Mouse (Mus musculus): Measurements from ENCODE around the gene Pam16. TPM values are rescaled to one million over a fixed set of nuclear protein-coding genes. Genes with fewer than 3 reads are reported as not detected.

Gene Pam16
- polyA plus RNA-seq, 1 experiment from 2014 or later: 112 TPM

DNA sequence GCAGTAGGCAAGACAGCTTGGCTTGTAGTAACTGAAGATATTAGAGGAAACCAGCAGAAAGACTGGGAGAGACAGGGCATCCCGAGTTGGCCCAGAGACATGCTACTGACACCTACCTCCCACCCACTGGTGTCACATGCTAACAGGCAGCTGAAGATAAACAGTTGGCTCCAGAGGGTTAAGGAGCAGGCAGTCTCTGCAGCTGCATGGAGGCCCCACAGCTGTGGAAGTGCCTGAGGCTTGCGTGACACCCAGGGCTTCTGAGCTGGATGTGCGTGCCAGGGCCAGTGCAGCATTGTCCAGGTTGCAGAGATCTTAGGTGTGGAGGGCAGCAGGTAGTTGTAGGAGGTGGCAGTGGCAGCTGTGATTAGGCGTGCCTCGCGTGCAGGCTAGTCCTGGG is 2.3 kb upstream of the Pam16 start:
- H3K4me1 ChIP-seq: peaks cover 15% of the 10 kb centered on the region
- no peak for ATAC-seq (ENCODE audit: low FRiP score)
- H3K9ac ChIP-seq: no peak overlapping the region
- no peak overlapping the region for H3K27ac ChIP-seq
- 91% methylated on average over 6 of the region's 6 CpGs for WGBS
- no peaks in the 10 kb centered on the region for H3K27me3 ChIP-seq
- H3K36me3 ChIP-seq: peaks cover 14% of the 10 kb centered on the region
- no peak overlapping the region for H3K4me3 ChIP-seq
- no peak overlapping the region for H3K4me2 ChIP-seq (replicated peaks)
- no peaks in the 10 kb centered on the region for H3K9me3 ChIP-seq (replicated peaks)

DNA sequence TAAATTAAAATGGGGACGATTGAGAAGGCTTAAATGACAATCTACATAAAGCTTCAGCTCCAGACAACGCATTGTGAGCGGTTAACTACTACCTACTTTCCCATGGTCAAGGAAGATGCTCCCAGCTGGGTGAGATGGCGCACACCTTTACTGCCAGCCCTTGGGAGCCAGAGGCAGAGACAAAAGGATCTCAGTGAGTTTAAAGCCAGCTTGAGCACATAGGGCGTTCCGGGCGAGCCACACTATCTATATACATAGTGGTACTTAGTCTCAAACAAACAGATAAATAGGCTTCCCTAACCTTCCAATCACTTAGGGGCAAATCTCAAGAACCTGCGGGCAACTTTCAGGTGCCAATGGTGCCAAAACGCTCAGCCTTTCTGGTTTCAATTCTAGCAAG is 714 bp downstream of the Pam16 start:
- Histone ChIP-seq H3K4me2 (replicated peaks) (peak overlapping the region; percentile 63), H3K4me3 (peak overlapping the region; percentile 75), H3K9ac (peak overlapping the region; percentile 80), H3K36me3 (peaks cover 11% of the 10 kb centered on the region), H3K27me3 (no peaks in the 10 kb centered on the region), H3K4me1 (peaks cover 21% of the 10 kb centered on the region), H3K27ac (peak overlapping the region; percentile 86), H3K9me3 (replicated peaks) (no peaks in the 10 kb centered on the region)
- ATAC-seq (ENCODE audit: low FRiP score): no peak
- WGBS: 20% methylated on average over 9 of the region's 9 CpGs

DNA sequence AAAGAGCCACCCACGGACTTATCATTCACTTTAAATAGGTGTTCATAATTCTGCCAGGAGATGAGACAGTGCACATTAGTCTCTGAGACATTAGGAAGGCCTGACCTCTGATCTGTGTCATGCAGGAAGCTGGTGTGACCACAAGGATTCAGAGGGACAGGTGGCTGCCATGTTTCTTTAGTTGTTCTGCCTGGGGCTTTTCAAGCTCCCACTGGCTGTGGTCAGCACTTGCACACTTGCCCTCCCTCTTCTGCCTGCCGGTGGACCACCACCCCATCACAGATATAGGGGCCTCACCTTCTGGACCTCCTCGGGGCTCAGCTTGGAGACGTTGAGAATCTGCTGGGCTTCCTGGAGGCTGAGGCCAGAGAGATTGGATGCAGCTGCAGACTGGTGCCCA is 8.0 kb downstream of the Pam16 start:
- ATAC-seq (ENCODE audit: low FRiP score): no peak
- H3K4me2 ChIP-seq (replicated peaks): no peak overlapping the region
- WGBS: 92% methylated on average over 4 of the region's 4 CpGs

DNA sequence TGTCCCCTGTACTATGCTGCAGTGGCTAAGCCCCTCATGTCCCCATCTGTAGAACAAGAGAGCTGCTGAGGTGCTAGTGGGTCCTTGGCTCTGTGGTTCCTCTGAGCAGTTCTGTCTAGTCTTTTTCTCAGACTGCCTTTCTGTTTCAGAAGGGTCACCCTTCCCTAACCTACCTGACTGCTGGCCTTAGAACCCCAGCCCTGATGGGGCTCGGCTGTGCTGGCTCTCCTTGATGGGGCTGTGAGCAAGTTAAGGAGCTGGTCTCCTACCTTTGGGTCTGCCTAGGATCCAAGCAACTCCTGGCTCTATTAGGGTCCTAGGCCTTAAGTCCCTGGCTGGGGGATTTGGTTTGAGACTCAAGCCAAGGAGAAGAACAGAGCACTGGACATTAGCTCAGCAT is 9.5 kb downstream of the Pam16 start:
- Histone ChIP-seq H3K27me3 (no peaks in the 10 kb centered on the region), H3K4me1 (no peaks in the 10 kb centered on the region), H3K36me3 (peaks cover 78% of the 10 kb centered on the region), H3K4me3 (no peak overlapping the region), H3K9me3 (replicated peaks) (no peaks in the 10 kb centered on the region), H3K9ac (no peak overlapping the region), H3K27ac (no peak overlapping the region), H3K4me2 (replicated peaks) (no peak overlapping the region)
- no peak for ATAC-seq (ENCODE audit: low FRiP score)
- 92% methylated on average over 1 of the region's 1 CpGs for WGBS

More for the DNA sequence above, 8.0 kb downstream of the Pam16 start:
- Histone ChIP-seq H3K36me3 (peaks cover 65% of the 10 kb centered on the region), H3K9me3 (replicated peaks) (no peaks in the 10 kb centered on the region), H3K4me3 (no peak overlapping the region), H3K9ac (no peak overlapping the region), H3K27me3 (no peaks in the 10 kb centered on the region), H3K27ac (no peak overlapping the region), H3K4me1 (peaks cover 4% of the 10 kb centered on the region; the same call in 1 of the 2 replicates)

DNA sequence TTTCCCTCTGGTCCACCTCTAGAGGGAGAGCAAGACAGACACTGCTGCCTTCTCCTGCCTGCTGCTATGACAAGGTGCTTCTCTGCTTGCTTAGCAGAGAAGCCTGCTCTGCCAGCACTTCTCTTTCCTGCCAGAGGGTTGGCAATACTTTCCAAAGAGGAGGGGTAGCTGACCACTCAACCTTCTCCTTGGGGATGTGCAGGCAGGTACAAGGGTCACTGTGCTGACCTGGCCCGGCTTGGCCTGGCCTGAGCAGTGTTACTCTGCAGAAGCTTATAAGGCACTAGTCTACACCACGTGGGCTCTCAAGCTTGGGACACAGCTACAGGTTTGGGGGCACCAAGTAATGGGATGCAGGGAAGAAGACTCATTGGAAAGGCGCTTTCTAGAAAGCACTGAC is 10.1 kb downstream of the Pam16 start:
- no peaks in the 10 kb centered on the region for H3K27me3 ChIP-seq
- no peak overlapping the region for H3K9ac ChIP-seq
- H3K36me3 ChIP-seq: peaks cover 85% of the 10 kb centered on the region
- no peak overlapping the region for H3K27ac ChIP-seq
- H3K4me2 ChIP-seq (replicated peaks): no peak overlapping the region
- H3K4me3 ChIP-seq: no peak overlapping the region
- no peaks in the 10 kb centered on the region for H3K9me3 ChIP-seq (replicated peaks)
- H3K4me1 ChIP-seq: no peaks in the 10 kb centered on the region
- no peak for ATAC-seq (ENCODE audit: low FRiP score)
- 92% methylated on average over 3 of the region's 3 CpGs for WGBS

DNA sequence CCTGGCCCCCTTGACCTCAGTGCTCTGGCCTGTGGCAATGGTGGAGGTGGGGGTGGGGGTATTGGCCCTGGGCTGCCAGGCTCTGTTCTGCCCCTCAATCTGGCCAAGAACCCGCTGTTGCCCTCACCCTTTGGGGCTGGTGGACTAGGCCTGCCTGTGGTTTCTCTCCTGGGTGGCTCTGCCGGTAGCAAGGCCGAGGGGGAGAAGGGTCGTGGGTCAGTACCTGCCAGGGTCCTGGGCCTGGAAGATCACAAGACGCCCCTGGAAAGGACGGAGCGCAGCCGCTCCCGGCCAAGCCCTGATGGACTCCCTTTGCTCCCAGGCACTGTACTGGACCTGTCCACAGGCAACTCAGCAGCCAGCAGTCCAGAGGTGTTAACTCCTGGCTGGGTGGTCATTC is 11.1 kb downstream of the Pam16 start:
- no peak for ATAC-seq (ENCODE audit: low FRiP score)
- Histone ChIP-seq H3K4me1 (no peaks in the 10 kb centered on the region), H3K36me3 (peaks cover 86% of the 10 kb centered on the region), H3K9me3 (replicated peaks) (no peaks in the 10 kb centered on the region), H3K27me3 (no peaks in the 10 kb centered on the region), H3K9ac (no peak overlapping the region), H3K27ac (no peak overlapping the region), H3K4me2 (replicated peaks) (no peak overlapping the region), H3K4me3 (no peak overlapping the region)
- 93% methylated on average over 9 of the region's 9 CpGs for WGBS

DNA sequence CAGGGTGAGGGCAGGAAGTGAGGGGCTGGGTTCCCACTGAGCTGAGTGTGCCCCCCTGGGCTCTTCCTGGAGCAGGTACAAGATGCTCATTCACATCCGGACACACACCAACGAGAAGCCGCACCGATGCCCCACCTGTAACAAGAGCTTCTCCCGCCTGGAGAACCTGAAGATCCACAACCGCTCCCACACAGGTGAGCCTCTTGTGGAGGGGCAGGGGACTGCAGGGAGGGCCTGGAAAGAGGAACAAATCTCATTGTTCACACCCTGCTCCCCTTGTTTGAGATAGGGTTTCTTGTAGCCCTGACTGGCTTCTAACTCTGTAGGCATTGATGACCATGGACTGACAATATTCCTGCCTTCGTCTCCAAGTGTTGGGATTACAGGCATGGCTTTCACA is 13.1 kb downstream of the Pam16 start:
- no peak overlapping the region for H3K9ac ChIP-seq
- H3K4me1 ChIP-seq: peaks cover 15% of the 10 kb centered on the region
- no peak overlapping the region for H3K4me3 ChIP-seq
- ATAC-seq (ENCODE audit: low FRiP score): no peak
- no peaks in the 10 kb centered on the region for H3K9me3 ChIP-seq (replicated peaks)
- no peaks in the 10 kb centered on the region for H3K27me3 ChIP-seq
- 96% methylated on average over 7 of the region's 7 CpGs for WGBS
- H3K27ac ChIP-seq: no peak overlapping the region
- peaks cover 70% of the 10 kb centered on the region for H3K36me3 ChIP-seq
- no peak overlapping the region for H3K4me2 ChIP-seq (replicated peaks)

DNA sequence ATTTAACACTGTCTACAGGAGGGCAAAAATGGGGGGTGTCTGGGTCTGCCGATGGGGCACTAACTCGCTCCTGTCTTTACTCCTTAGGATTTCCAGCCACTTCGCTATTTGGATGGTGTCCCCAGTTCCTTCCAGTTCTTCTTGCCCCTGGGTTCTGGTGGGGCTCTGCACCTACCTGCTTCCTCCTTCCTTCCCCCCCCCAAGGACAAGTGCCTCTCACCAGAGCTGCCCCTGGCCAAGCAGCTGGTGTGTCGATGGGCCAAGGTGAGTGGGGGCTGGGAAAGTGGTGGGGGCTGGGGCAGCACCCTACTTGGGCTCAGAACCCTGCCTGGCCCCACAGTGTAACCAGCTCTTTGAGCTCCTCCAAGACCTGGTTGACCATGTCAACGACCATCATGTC is 13.6 kb downstream of the Pam16 start:
- ATAC-seq (ENCODE audit: low FRiP score): no peak
- H3K36me3 ChIP-seq: peaks cover 67% of the 10 kb centered on the region
- no peak overlapping the region for H3K9ac ChIP-seq
- no peak overlapping the region for H3K4me3 ChIP-seq
- H3K4me1 ChIP-seq: peaks cover 19% of the 10 kb centered on the region
- 88% methylated on average over 5 of the region's 5 CpGs for WGBS
- H3K9me3 ChIP-seq (replicated peaks): no peaks in the 10 kb centered on the region
- no peak overlapping the region for H3K27ac ChIP-seq
- no peak overlapping the region for H3K4me2 ChIP-seq (replicated peaks)
- H3K27me3 ChIP-seq: no peaks in the 10 kb centered on the region

DNA sequence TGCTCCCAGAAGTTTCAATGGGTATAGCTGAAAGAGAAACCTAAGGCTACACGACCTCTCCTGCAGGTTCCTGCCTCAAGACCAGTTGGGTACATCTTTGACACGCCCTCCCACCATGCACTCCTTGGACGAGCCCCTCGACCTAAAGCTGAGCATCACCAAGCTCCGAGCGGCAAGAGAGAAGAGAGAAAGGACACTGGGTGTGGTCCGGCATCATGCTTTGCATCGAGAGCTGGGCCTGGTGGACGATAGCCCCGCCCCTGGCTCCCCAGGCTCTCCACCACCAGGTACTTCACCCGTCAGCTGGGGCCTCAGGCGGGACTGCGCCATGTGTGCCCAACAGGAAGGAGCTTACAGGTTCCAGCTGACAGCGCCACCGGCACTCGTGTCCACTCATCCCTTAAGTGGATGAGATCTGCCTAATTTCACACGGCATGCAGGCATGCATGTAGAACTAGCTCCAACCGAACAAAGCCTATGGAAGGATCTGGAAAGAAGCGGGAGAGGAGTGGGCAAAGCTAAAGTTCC is 16.2 kb downstream of the Pam16 start:
- H3K4me1 ChIP-seq: peaks cover 45% of the 10 kb centered on the region
- H3K36me3 ChIP-seq: peaks cover 41% of the 10 kb centered on the region
- no peaks in the 10 kb centered on the region for H3K27me3 ChIP-seq
- WGBS: 88% methylated on average over 19 of the region's 19 CpGs
- ATAC-seq (ENCODE audit: low FRiP score): no peak
- H3K9me3 ChIP-seq (replicated peaks): no peaks in the 10 kb centered on the region
- no peak overlapping the region for H3K4me3 ChIP-seq
- no peak overlapping the region for H3K27ac ChIP-seq
- no peak overlapping the region for H3K9ac ChIP-seq
- H3K4me2 ChIP-seq (replicated peaks): no peak overlapping the region

DNA sequence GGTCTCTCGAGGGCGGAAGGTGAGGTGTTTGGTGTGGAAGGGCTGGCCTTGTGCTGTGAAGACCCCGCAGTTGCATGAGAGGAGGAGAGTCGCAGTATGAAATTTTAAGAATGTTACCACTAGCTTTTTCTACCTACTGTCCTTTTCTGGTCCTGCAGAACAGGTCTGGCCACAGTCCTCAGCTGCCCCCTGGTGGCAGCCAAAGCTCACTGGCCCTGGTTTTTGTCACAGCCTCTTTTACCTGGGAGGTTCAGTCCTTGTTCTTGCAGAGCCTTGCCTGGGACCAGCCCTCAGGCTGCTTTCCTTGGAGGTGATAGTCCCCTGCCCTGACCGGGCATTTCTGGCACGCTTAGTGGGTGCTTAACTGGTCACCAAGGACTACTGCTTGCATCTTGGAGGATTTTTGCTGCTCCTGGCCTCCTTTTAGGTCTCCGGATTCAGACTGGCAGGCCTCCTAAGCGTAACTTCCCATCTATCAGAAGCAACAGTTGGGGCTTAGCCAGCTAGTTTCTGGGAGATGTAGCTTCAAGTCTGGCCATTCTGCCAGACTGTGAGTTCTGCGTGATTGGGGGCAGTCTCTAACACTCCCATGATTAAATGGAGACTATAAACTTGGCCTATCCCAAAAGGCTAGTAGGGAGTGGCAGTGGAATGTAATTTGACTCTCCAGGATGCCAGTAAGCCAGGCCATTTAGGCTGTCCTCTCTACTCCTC is 16.8 kb downstream of the Pam16 start:
- Histone ChIP-seq H3K4me1 (peaks cover 52% of the 10 kb centered on the region), H3K27ac (peak overlapping the region; percentile 37; the same call in 1 of the 2 replicates), H3K4me3 (no peak overlapping the region), H3K36me3 (peaks cover 35% of the 10 kb centered on the region), H3K27me3 (no peaks in the 10 kb centered on the region), H3K4me2 (replicated peaks) (no peak overlapping the region), H3K9me3 (replicated peaks) (no peaks in the 10 kb centered on the region), H3K9ac (no peak overlapping the region)
- 60% methylated on average over 9 of the region's 9 CpGs for WGBS
- ATAC-seq (ENCODE audit: low FRiP score): 0 out of 2 replicates have a peak, but pooled peaks have one; percentile 5

DNA sequence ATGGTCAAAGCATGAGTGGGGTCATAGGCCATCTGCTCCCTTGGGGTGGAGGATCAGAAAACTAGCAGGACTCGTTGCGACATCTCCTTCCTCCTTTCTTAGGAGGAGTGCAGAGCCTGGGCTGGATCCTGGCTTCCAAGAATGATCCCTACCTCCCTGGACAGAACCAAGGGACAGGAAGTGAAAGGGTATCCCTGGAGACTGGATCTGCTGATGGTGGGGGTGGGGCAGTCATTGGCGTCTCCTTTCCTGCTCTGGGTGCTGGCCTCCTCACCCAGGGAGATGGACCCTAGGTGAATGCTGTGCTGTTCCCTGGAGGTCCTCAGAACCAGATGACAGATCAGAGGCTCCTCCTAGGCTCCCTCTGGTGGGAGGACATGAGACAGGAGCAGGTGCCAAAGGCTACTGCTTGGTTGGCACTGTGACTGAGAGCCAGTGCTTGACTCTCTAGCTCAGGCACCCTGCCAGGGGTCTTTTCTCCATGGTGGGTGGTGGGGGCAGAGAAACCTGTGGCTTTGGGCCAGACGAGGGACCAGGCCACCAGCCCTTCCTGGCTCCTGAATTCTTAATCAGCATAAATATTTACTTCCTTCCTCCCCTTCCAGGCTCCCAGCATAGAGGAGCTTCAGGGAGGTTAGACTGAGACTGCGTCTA is 18.2 kb downstream of the Pam16 start:
- H3K9ac ChIP-seq: peak overlapping the region; percentile 10; the same call in 1 of the 2 replicates

DNA sequence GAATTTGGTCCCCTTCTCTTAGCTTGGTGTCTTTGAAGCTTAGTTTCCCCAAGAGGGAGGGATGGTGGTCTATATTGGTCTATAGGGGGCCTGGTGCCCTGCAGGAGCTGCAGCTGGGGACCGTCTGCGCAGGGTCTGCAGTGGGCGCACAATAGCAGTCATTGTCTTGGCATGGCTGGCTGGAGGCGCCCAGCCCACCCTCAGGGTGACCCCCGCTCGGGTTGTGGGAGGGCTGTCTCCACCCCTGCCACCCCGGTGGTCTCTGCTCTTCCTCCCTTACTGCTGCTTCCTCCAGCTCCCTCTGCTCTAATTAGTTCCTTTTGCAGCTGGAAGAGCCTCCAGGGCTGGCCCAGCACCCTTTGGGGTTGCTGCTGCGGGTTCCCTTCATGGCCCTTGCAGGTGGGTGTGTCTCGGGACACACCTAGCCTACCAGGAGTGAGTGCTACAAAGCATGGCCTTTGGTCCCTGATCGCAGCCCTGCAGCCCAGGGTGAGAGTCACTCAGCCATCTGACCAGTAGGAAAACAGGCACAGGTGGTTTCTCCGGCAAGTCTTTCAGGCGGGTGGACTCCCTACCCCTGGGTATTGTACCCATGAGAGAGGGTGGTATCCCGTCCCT is 19.2 kb downstream of the Pam16 start:
- peak overlapping the region; percentile 10 for H3K9ac ChIP-seq
- H3K4me1 ChIP-seq: peaks cover 75% of the 10 kb centered on the region
- no peak; the same call in 1 of the 2 replicates for ATAC-seq (ENCODE audit: low FRiP score)
- 50% methylated on average over 13 of the region's 13 CpGs for WGBS
- peak overlapping the region; percentile 4; the same call in 1 of the 2 replicates for H3K4me2 ChIP-seq (replicated peaks)
- H3K9me3 ChIP-seq (replicated peaks): no peaks in the 10 kb centered on the region
- H3K4me3 ChIP-seq: no peak overlapping the region
- no peaks in the 10 kb centered on the region for H3K27me3 ChIP-seq
- peak overlapping the region; percentile 40; the same call in 1 of the 2 replicates for H3K27ac ChIP-seq
- H3K36me3 ChIP-seq: peaks cover 19% of the 10 kb centered on the region

More for the DNA sequence above, 18.2 kb downstream of the Pam16 start:
- peaks cover 27% of the 10 kb centered on the region for H3K36me3 ChIP-seq
- H3K4me2 ChIP-seq (replicated peaks): no peak overlapping the region
- peaks cover 65% of the 10 kb centered on the region for H3K4me1 ChIP-seq
- no peaks in the 10 kb centered on the region for H3K27me3 ChIP-seq
- peak overlapping the region; percentile 37 for H3K27ac ChIP-seq
- H3K9me3 ChIP-seq (replicated peaks): no peaks in the 10 kb centered on the region
- WGBS: 31% methylated on average over 5 of the region's 5 CpGs
- H3K4me3 ChIP-seq: no peak overlapping the region
- no peak for ATAC-seq (ENCODE audit: low FRiP score)
